Mouse (Mus musculus) heart, postnatal 10 days (tissue): Measurements from ENCODE around the gene Scrt2. TPM values are rescaled to one million over a fixed set of nuclear protein-coding genes. Genes with fewer than 3 reads are reported as not detected.
"Not testable (repeated sequence)": the region's sequence is repeated elsewhere in the genome, so short reads cannot be mapped to it uniquely, and the experiment has no call there.

ENCODE experiments used
- DNase-seq, 2 experiments: peaks; one replicate each; pipeline ENCODE4 v3.0.0; 2021
- intact Hi-C: fragments of 180-260 bp; cut with DNase I; formaldehyde crosslinking; loops from one replicate; pipeline ENCODE4 v1.15.1; 2025
- total RNA-seq, 2 experiments: library from RNA; stranded (reverse); gene quantifications; 2 replicates each; pipeline ENCODE4 v1.2.3; 2021

Gene Scrt2
- not detected for total RNA-seq

DNA sequence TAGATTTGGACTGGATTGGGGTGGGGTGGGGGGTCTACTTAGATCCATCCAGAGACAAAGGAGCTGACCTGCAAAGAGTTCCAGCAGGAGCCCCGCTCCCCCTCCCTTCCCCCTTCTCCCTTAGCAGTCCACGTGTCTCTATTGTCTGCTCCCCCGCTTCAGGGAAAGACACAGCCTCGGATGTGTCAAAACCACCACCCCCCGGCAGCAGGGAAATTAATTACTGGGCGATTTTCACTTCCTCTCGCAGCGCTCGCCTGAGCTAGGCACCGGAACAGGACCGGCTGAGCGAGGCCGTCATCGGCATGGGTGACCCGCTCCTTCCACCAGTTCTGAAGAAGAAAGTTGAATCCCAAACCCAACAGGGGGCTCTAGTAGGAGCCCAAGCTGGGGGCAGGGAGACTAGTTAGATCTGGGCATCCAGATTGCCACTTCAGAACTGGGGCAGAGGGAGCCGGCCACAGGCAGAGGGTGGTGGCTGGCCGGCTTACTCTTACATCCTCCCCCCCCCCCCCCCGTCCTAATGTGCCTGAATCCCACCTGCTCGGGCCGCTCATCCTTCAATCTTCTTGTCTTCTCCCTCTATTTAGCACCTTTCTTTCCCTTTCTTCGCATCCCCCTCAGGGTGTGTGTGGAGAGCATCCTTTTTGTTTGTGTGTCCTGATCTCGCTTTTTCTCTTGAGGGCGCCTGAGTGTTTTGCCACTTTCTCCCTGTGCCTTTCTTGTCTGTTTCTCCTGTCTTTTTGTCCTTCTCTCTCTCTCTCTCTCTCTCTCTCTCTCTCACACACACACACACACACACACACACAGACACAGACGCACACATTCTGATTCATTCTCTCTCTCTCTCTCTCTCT is at the start of gene Scrt2:
TSS of gene Scrt2 (plus strand) at position 845 of the 857 bp plus-strand sequence.
- intact Hi-C loops = no loop called here

GRCm38 (mm10) chr2:152040101-152040500 is 41.2 kb upstream of the Scrt2 start:
- no peak for DNase-seq
- intact Hi-C loops = no loop called here

More for the DNA sequence above, at the start of gene Scrt2:
- peak; percentile 23 to 31 for DNase-seq

GRCm38 (mm10) chr2:152047116-152048002 is 34.0 kb upstream of the Scrt2 start:
- intact Hi-C loops = no loop called here
- no peak for DNase-seq

DNA sequence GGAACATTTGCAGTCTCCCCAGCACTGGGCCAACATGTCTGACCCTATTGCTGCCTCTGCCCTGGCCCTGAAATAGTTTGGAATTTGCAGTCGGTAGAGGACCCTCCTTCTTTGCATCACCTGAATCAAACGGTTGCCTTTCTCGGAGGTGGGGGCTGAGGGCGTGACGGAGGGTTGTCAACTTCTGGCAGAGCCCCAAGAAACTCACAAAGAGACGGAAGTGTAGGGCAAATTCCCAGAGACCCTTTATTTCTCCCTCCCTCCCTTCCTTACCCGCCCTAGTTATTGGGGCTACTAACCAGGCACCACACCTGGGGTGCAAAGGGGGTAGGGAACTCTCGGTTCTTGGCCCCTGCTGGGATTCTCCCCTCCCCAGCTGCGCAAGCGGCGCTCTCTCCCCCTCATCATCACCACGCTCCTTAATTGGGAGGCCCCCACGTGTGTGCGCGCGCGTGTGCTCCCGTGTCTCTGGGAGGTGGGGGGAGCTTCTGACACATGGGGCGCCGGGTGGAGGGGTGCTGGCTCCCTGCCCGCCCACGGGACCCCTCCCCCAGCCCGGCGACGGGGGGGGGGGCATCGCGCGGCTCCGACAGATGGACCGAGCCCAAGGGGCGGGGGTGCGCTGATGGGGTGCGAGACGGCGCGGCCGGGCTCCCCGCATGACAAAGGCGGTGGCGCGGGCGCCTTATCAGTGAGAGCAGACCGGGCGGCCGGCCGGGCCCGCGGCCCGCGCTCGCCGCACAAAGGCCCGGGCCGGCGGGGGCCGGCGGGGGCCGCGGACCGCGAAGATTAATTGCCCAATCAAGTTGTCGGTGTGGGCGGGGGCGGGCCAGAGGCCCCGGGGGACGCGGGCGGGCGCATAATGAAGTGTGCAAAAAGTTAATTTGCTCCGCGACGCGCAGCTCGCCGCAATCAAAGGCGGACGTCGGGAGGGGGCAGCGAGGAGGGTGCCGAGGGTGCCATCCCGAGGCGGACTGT is 33.0 kb upstream of the Scrt2 start:
- DNase-seq = no peak
- intact Hi-C loops = no loop called here

- intact Hi-C loops = no loop called here
- DNase-seq = peak in 1 of 2 experiments; percentile 16
These were observed 32.3 kb upstream of the Scrt2 start for GRCm38 (mm10) chr2:152048981-152049441.

- no peak for DNase-seq
- intact Hi-C loops = no loop called here
These were observed 31.6 kb upstream of the Scrt2 start for GRCm38 (mm10) chr2:152049611-152050270.

DNA sequence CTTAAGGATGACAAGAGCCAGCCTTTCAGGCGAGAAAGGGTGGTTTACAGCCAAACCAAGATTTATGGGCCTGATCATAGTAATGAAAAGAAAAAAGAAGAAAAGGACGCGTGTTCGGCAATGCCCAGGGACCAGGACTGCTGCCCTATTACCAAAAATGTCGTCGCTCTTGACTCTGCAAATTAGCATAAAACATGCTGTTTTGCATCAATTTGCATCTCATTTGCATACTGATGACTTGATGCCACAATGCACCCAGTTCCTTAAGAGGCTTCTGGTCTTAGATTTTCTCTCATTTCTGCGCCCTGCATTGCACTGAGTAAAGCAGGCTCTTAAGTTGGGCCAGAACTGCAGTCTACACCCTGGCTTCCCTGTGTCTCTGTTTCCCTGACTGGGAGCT is 31.0 kb upstream of the Scrt2 start:
- intact Hi-C loops = no loop called here
- no peak for DNase-seq

DNA sequence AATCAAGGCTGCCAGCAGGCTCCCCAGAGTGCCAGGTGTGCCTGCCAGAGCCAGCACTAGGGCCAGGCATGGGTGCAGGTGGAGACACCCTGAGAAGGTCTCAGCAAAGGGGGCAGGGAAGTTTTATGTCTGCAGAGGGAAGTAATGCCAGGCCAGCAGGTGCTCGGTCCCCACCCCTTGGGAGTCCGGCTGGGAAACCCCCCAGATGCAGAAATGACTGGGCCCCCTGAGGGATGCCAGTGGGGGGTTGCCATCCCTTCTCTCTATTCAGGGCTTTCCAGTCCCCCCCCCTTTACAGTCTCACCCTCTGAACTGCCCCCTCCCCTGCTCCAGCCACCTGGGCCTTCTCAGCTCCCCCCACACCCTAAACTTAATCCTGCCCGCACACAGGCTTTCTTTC is 29.3 kb upstream of the Scrt2 start:
- no peak for DNase-seq
- intact Hi-C loops = no loop called here

- peak in 1 of 2 experiments; percentile 21 for DNase-seq
- intact Hi-C loops = no loop called here
These were observed 25.9 kb upstream of the Scrt2 start for GRCm38 (mm10) chr2:152055406-152055805.

- intact Hi-C loops = no loop called here
These were observed 24.7 kb upstream of the Scrt2 start for GRCm38 (mm10) chr2:152056368-152057251.

DNA sequence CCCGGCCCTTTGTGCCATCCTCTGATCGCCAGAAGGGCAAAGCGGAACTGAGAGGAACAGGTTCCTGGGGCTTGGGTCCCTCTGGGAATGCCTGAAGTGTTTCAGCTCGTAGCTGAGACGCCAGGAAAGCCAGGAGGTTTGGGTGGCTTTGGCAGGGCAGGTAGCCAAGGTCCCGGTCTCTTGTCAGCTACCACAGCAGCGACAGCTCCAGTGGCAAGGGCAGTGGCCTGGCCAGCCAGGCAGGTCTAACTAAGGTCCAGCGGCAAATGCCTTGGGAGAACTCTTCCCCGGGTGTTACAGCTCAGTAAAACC is 24.1 kb upstream of the Scrt2 start:
- intact Hi-C loops = no loop called here
- DNase-seq = no peak

More at GRCm38 (mm10) chr2:152056368-152057251, 24.7 kb upstream of the Scrt2 start:
- DNase-seq = no peak

DNA sequence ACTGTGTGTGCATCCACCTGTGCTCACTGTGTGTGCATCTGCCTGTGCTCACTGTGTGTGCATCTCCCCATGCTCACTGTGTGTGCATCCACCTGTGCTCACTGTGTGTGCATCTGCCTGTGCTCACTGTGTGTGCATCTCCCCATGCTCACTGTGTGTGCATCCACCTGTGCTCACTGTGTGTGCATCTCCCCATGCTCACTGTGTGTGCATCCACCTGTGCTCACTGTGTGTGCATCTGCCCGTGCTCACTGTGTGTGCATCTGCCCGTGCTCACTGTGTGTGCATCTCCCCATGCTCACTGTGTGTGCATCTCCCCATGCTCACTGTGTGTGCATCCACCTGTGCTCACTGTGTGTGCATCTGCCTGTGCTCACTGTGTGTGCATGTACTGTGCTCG is 18.5 kb upstream of the Scrt2 start:
- DNase-seq, intact Hi-C loops: not testable (repeated sequence)

DNA sequence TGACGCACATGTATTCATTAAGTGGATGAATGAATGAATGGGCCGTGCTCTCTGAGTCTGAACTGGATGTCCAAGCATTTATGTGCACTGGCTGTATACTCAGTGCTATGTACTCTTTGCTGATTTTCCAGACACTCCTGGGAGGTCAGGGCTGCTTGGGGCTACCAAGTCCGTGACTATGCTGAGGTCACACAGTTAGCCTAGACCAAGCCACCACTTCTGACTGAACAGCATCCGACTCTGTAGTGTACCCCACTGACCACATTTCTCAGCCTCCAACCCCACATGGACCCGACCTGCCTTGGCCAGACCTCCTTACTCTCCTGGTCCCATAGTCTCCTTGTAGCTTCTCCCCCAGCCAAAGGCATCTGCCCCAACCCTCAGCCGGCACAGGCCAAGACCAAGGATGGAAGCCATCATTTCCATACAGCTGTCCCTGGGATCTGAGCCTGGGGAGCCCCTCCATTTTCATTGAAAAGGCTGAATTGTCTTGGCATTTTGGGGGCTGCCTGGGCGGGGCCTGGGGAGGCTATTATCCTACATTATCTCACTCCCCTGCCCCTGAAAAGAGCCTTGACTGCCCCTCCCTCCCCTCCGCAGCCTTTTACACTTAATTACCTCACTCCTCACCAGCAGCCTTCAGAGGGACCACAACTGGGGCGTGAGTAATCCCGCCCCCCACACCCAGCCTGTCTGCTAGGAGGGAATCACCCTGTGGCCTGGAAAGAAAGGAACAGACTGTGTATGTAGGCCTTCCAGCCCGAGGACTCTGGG is 12.5 kb upstream of the Scrt2 start:
- intact Hi-C loops = no loop called here
- no peak for DNase-seq

- DNase-seq = no peak
- intact Hi-C loops = no loop called here
These were observed 11.9 kb upstream of the Scrt2 start for GRCm38 (mm10) chr2:152069434-152069786.

DNA sequence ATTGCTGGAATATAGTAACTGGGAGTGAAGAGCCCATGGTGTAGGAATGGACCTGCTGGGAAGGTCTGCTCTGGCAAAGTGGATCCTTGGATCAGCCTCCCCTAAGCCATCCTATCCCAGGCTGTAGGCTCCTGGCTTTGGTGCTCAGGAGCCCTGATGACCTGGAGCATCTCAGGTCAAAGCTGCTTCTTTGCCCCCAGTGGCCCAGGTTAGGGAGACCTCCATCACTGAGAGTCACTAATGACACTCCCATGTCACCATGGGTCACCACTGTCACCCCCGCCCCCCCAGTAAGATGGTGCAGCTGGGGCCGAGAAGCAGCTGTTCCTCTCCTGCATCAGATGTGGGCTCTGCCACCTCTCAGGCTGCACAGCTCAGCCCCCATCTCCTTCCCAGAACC is 11.4 kb upstream of the Scrt2 start:
- no peak for DNase-seq
- intact Hi-C loops = no loop called here

DNA sequence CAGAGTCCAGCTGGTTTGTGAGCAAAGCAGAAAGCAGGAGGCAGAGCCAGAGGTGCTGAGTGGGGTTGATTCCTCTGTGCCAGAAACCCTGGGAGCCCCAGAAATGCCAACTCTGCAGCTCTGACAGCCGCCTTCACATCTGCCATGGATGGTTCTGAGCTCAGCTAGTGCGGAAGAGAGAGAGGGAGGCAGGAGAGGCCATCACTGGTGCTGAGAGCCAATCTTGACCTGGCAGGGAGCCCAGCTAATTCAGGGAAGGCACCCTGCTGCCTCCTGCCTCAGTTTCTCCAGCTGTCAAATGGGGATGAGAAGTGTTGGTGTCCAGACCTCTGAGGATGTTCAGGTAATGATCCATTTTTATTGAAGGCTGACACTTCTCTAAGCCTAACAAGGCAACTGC is 6.8 kb upstream of the Scrt2 start:
- no peak for DNase-seq
- intact Hi-C loops = no loop called here

DNA sequence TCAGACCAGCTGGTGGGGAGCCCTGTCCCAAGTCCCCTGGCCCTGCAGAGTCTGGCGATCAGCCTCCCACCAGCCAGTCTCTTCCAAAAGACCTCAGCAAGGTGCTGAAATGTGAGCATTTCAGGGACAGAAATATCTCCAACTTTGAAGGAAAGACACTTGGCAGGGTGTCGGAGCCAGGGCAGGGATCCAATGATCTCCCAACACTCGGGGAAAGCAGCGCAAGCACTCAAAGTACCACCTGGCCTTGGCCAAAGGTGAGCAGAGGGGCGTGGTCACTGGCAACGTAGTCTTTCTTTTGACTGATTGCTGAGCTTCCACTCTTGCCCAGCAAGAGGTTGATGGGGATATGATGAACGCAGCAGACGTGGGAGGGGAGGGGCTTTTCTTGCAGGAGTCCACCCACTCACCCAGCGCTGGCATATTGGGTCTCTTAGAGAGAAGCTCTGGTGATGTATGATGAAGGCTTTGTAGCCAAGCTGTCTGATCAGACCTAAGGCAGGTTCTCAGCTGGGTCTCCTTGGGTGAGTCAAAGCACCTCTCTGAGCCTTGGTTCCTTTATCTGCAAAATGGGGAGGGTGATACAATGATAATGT is 5.9 kb upstream of the Scrt2 start:
- DNase-seq = no peak
- intact Hi-C loops = no loop called here

DNA sequence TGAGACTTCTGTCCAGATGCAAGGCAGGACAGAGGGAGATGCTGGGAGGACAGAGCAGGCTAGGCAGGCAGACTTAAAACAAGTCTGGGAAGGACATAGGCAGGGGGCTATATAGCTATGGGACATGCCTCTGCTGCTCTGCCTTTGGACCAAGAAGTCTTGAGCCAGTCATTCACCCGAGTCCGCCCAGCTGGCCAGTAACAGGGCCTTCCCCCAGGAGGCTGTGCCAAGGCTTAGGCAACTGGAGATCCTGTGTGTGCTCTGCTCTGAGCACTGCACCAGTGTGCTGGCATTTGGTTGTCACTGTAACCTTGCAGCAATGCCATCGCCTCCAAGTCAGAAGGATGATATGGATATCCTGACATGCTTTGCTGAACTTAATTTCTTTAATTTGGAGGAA is 4.0 kb upstream of the Scrt2 start:
- intact Hi-C loops = no loop called here

More for the DNA sequence above, 4.0 kb upstream of the Scrt2 start:
- DNase-seq = no peak
